Mouse (Mus musculus) neural tube, embryonic 10.5 days (tissue): Measurements from ENCODE around the gene Hcrt.

Source experiments
- DNase-seq: peaks from one replicate; pipeline ENCODE4 v3.0.0-alpha.2; 2017; ENCODE audit warnings: low spot score; ENCODE audit errors: extremely low spot score

Gene Hcrt

GRCm38 (mm10) chr11:100769980-100770379 lies 7.2 kb upstream of the Hcrt start:
- DNase-seq, result peak; percentile 15

DNA sequence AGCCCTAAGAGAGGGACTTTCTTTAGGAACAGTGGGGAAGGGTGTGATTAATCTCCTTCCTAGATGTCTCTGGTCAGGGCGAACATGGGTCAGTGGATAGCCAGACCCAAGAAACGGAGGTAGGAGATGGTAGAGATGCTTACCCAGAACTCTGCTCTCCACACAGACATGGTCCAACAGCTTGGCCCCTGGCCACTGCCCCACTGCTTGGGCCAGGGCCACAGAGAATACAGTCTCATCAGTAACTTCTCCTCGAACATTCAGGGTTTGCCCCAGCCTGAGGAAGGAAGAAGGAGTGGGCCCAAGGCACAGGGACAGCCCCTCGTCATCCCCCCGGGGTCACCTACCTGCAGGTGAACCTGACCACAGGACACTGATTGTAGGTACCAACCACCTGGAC lies 5.1 kb upstream of the Hcrt start:
- DNase-seq, result no peak

DNA sequence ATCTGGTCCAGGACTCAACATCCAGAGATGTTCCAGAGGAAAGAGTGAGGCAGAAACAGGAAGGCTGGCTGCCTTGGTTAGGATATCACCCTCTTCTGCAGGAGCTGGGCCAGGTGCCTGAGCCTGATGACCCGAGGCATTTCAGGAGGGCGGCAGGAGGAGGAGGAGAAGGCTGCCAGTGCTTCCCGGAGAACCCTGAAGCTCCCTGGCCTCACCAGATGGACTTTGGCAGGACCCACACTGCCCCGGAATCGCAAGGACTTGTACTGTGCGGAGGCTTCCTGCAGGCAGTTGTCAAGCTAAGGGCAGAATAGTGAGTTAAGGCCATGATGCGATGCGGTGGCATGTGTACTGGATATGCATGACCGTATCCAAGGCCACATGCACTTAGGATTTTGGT lies 4.0 kb upstream of the Hcrt start:
- DNase-seq, result no peak

GRCm38 (mm10) chr11:100761547-100762045 lies 1.1 kb downstream of the Hcrt start:
- DNase-seq, result peak; percentile 91

DNA sequence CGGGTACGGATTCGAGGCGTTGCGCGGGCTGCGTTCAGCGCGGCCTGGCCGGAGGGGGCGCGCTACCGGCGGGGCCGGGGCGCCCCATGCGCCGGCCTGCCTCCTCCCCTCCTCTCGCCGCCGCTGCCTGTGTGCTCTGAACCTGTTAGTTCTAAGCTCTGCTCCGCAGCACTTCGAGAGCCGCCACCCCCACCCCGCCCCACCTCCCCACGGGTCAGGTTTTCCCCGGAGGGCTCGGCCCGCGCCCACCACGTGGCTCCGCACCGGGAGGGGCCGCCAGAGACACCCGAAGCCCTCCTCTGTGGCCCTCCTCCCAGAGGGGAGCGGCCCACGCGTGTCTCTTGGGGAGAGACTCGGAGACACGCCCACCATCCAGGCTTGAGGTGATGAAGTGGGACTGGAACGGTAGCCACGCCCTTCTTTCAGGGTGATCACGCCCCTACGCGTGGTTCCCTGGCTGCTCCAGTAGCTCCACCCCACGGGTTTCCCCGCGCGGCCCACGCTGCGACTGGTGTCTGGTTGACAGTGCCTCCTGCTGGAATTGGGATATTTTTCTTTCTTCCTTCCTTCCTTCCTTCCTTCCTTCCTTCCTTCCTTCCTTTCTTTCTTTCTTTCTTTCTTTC lies 3.0 kb downstream of the Hcrt start, which contains the start of gene Kcnh4:
TSS of gene Kcnh4 (minus strand) at position 332 of the 623 bp plus-strand sequence.
- DNase-seq, result peak; percentile 22

DNA sequence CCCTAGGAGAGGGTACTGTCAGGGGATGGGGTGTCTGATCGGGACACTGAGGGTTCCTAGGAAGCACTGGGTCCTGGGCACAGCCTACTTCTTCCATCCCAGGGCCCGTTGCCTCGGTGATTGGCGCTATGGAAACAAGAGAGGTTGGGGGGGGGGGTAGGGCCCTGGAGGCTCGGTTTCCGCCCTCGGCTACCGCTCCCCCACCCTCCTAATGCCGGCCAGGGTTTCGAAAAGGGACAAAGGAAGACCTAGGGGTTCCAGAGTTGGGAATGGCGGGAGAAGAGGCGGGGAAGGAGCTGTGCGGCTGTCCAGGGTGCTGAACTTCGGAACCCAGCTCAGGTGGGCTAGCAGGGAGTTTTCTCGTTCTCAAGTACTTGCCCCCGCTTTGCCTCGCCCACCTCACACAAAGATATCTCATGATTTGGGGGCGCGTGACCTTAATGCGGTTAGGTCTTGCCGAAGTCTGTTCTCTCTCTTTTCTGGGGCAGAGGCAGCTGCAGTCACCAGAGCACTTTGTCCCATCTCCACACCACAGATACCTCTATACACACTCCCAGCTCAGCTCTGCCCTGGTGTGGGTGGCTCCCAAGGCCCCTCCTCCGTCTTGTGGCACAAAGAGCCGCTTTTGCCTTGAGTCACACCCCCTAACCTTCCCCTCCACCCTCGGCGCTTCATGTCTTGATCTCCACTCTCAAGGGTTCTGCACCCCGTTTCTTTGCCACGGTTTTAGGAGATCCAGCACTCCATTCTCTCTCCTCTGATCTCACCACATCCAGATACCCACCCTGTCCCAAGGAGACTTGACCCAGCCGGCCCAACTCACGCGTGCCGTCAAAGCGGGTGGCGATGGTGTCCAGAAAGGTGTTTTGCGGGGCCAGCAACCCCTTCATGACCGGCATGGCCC lies 3.8 kb downstream of the Hcrt start:
- peak; percentile 80 for DNase-seq

- DNase-seq, result no peak
Measured at GRCm38 (mm10) chr11:100757566-100757965, 5.2 kb downstream of the Hcrt start.

DNA sequence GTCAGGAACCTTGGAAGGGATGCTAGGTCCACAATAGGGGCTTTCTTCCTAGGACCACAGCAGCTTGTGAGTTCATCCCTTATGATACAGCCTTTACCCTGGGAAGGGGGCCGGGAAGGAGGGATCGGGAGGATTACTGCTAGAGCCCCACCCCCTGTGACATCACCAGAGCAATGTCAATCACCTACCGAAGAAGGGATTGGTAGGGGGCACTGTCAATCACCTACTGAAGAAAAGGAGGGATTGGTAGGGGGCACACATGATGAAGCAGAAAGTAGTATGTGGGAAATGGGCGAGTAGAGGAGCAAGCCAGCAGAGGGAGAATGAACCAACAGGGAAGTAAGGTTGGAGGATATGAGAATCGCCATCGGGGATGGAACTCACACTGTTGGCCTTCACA lies 6.3 kb downstream of the Hcrt start:
- no peak for DNase-seq

GRCm38 (mm10) chr11:100754693-100755057 lies 8.1 kb downstream of the Hcrt start:
- no peak for DNase-seq

- DNase-seq, result no peak
Measured at GRCm38 (mm10) chr11:100754021-100754692, 8.6 kb downstream of the Hcrt start.

DNA sequence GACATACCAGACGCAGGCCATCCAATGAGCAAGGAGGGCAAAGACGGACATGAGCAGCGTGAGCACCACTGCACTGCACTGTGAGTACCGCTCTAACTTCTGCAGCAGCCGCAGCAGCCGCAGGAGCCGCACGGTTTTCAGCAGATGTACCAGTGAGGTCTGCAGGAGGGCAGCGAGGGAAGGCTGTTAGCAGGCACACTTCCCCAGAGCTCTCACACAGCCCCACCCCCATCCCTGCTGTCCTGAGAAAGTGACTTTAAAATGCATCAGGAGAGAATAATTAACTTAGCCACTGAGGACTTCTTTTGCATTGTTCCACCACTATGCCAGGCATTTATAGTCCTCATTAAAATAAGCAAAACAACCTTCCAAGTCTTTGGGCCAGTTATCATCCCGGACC lies 10.4 kb downstream of the Hcrt start:
- DNase-seq, result no peak

GRCm38 (mm10) chr11:100750127-100750526 lies 12.6 kb downstream of the Hcrt start:
- DNase-seq, result no peak

- DNase-seq, result no peak
Measured at GRCm38 (mm10) chr11:100749469-100749868, 13.3 kb downstream of the Hcrt start.

GRCm38 (mm10) chr11:100748620-100749019 lies 14.1 kb downstream of the Hcrt start:
- no peak for DNase-seq

GRCm38 (mm10) chr11:100747114-100747513 lies 15.6 kb downstream of the Hcrt start:
- DNase-seq, result no peak

- DNase-seq, result no peak
Measured at GRCm38 (mm10) chr11:100746546-100746945, 16.2 kb downstream of the Hcrt start.

DNA sequence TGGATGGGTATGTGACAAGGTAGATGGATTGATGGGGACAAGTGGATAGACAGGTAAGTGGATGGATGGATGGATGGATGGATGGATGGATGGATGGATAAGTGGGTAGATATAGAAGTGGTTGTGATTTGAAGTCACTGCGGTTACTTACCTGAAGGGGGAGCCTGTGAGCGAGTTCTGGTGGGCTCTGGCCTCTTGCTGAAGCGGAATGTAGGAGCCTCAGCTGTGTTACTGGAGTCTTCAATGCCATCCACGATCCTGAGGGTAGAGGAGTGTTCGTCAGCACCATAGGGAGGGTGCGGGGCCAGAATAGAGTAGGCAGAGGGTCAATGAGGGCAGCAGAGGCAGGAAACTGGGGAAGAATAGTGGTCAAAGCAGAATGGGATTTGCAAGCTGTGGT lies 17.6 kb downstream of the Hcrt start:
- peak; percentile 50 for DNase-seq

DNA sequence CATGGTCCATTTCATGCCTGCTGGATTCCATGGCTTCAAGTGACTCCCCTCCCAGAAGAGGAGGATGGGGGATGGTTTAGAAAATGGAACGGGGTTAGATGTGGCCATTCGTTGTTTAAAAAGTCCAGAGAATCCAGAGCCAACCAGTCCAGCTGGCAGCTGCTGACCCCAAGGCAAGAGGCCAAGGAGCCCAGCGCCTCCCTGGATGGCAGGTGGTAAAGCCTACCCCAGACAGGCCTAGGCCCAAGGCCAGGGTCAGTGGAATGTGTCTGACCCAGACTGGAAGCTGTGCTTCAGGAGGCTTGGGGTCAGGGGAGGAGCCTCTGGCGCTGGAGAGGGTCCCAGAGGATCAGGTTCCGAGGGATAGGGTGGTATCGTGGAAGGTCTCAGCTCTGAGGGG lies 21.4 kb downstream of the Hcrt start:
- no peak for DNase-seq

DNA sequence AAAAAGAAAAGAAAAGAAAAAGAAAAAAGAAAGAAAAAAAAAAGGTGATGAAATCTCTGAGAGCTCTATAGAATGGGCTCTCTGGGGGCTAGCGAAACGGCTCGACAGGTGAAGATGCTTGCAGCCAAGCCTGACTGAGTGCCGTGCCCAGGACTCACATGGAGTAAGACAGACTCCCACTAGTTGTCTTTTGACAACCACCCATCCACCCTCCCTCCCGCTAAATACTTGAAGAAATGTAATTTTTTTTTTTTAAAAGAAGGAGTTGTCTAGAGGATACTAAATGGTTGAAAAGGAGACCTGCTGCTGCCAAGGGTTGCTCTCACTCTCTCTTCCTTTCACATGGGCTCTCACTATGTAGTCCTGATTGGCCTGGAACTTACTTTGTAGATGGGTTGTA lies 24.0 kb downstream of the Hcrt start:
- DNase-seq, result no peak

- DNase-seq, result peak; percentile 97
Measured at GRCm38 (mm10) chr11:100738066-100738604, 24.6 kb downstream of the Hcrt start, which contains the start of gene Rab5c. Gene Rab5c (minus strand): TSS chr11:100738215.

DNA sequence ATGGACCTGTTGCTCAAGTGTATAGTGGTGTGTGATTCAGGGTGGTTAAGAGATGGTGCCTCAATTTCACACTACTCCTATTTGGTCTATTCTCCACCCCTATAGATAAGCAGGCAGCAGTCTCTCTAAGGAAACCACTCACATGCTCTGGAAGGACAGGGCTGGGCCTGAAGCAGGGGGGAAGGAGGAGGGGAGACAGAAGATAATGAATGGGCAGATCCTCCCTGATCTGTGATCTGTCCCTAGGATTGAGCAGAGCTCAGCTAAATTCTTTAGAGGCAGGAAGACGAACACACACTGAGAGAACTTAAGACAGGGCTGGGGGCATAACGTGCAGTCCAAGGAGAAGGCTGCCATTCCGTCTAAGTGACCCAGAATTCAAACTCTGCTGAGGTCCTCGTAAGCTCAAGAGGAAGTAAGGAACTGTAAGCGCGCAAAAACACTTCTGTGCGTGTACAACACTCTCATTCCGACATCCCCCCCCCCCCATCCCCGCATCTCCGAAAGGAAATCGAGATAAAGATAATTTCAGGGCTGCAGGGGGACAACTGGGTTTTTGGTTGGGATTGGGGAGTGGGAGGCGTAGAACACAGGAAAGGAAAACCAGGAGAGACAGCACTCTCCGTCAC lies 25.5 kb downstream of the Hcrt start:
- no peak for DNase-seq
